In the genomic region with DNA sequence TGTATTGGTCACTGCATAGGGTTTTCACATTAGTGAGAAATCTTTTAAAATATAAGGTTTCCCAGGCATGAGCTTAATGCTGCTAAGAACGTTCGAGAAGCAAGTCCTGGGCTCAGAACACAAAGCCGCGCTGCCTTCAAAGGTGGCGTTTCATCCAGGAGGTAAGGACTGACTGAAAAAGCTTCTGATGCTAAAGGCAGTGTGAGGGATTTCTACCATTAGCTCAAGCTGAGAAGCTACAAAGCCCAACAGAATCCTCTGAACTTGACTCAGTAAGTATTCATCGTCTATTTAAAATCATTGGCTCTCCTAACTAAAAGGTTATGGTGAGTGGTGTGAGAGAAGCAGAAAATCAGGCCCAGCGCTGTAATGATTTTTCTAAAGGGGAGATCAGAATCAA, we compare ENCODE assay signal across 26 mouse cellular contexts.
DNase-seq lines count a peak whose midpoint lies in the region; ATAC-seq lines count a peak whose summit lies in the region.
"Had no signal": no experiment of that assay in that cellular context is flagged by ENCODE, and none has a peak within 500 bp of the region (broad histone marks: within the 10 kb centered on the region; RNA-seq: fewer than 3 reads in every experiment).

No protein-coding gene starts in this region.

- no peaks in the 10 kb centered on the region for H3K36me3 ChIP-seq in forebrain, embryonic 14.5 days (ENCODE audit: control insufficient read depth, insufficient read depth, low read length)
- no peaks in the 10 kb centered on the region for H3K36me3 ChIP-seq in forebrain, embryonic 10.5 days (replicated peaks)
- no peaks in the 10 kb centered on the region for H3K36me3 ChIP-seq in midbrain, embryonic 15.5 days (replicated peaks)
- no peaks in the 10 kb centered on the region for H3K36me3 ChIP-seq in midbrain, embryonic 14.5 days (ENCODE audit: control insufficient read depth, insufficient read depth, low read length)
- H3K36me3 ChIP-seq: embryonic facial prominence, embryonic 10.5 days; embryonic facial prominence, embryonic 12.5 days; forebrain, embryonic 12.5 days; forebrain, embryonic 15.5 days; G1E had no signal

- no peaks in the 10 kb centered on the region for H3K27me3 ChIP-seq in forebrain, embryonic 14.5 days (replicated peaks; ENCODE audit: control insufficient read depth, insufficient read depth, low read length)
- no peaks in the 10 kb centered on the region for H3K27me3 ChIP-seq in forebrain, embryonic 10.5 days (ENCODE audit: poor library complexity, severe bottlenecking)
- H3K27me3 ChIP-seq in midbrain, embryonic 15.5 days (replicated peaks) = no peaks in the 10 kb centered on the region
- no peaks in the 10 kb centered on the region for H3K27me3 ChIP-seq in midbrain, embryonic 14.5 days (ENCODE audit: control insufficient read depth, insufficient read depth, low read length)
- H3K27me3 ChIP-seq: CH12.LX; embryonic facial prominence, embryonic 12.5 days; forebrain, embryonic 12.5 days; forebrain, embryonic 15.5 days; Patski had no signal

- no peak overlapping the region for H3K4me2 ChIP-seq in forebrain, embryonic 14.5 days (ENCODE audit: low read length)
- no peak overlapping the region for H3K4me2 ChIP-seq in midbrain, embryonic 15.5 days
- H3K4me2 ChIP-seq in midbrain, embryonic 14.5 days (ENCODE audit: low read length) = no peak overlapping the region
- H3K4me2 ChIP-seq: embryonic facial prominence, embryonic 12.5 days; forebrain, embryonic 12.5 days; forebrain, embryonic 15.5 days had no signal

- peak; percentile 31 for DNase-seq in forebrain, embryonic 14.5 days (ENCODE audit: low spot score)
- no peak for DNase-seq in forebrain, embryonic 10.5 days (ENCODE audit: extremely low spot score, low spot score)
- DNase-seq in midbrain, embryonic 14.5 days = no peak
- peak; percentile 28 for DNase-seq in brain, adult 2 months (ENCODE audit: low read depth, low spot score)
- peak; percentile 10 for DNase-seq in telencephalon, adult 2 months (ENCODE audit: low read depth, low spot score)
- no peak for DNase-seq in urinary bladder, postnatal 14 days (ENCODE audit: low spot score)
- DNase-seq: adrenal gland, adult 8-10 months; adrenal gland, postnatal 14 days; adrenal gland, postnatal 36 days; B cell, adult 2 months; cerebellum, adult 11-12 months; cerebellum, adult 2 months; cerebellum, adult 9-10 months; cerebellum, postnatal 10 days; cerebellum, postnatal 25 days; forebrain, postnatal 0 days had no signal

- WGBS in forebrain, embryonic 14.5 days = 90% methylated on average over 7 of the region's 7 CpGs
- 89% methylated on average over 7 of the region's 7 CpGs for WGBS in forebrain, embryonic 10.5 days
- WGBS in midbrain, embryonic 15.5 days = 78% methylated on average over 7 of the region's 7 CpGs
- 89% methylated on average over 7 of the region's 7 CpGs for WGBS in midbrain, embryonic 14.5 days

- H3K4me1 ChIP-seq in forebrain, embryonic 14.5 days (ENCODE audit: control insufficient read depth, insufficient read depth, low read length) = no peaks in the 10 kb centered on the region
- no peaks in the 10 kb centered on the region for H3K4me1 ChIP-seq in forebrain, embryonic 10.5 days
- H3K4me1 ChIP-seq in midbrain, embryonic 15.5 days = no peaks in the 10 kb centered on the region
- no peaks in the 10 kb centered on the region for H3K4me1 ChIP-seq in midbrain, embryonic 14.5 days (ENCODE audit: control insufficient read depth, insufficient read depth, low read length)
- H3K4me1 ChIP-seq: embryonic facial prominence, embryonic 10.5 days; embryonic facial prominence, embryonic 12.5 days; forebrain, embryonic 12.5 days; forebrain, embryonic 15.5 days had no signal

- H3K4me3 ChIP-seq in forebrain, embryonic 14.5 days (ENCODE audit: low read depth, low read length) = no peak overlapping the region
- no peak overlapping the region for H3K4me3 ChIP-seq in forebrain, embryonic 10.5 days
- no peak overlapping the region for H3K4me3 ChIP-seq in midbrain, embryonic 15.5 days
- no peak overlapping the region for H3K4me3 ChIP-seq in midbrain, embryonic 14.5 days (replicated peaks; ENCODE audit: low read depth, low read length)
- H3K4me3 ChIP-seq: embryonic facial prominence, embryonic 10.5 days; embryonic facial prominence, embryonic 12.5 days; forebrain, embryonic 12.5 days; forebrain, embryonic 15.5 days had no signal

- no peak overlapping the region for H3K9ac ChIP-seq in forebrain, embryonic 14.5 days (ENCODE audit: low read length)
- H3K9ac ChIP-seq in midbrain, embryonic 15.5 days = no peak overlapping the region
- no peak overlapping the region for H3K9ac ChIP-seq in midbrain, embryonic 14.5 days (replicated peaks; ENCODE audit: low read length)
- H3K9ac ChIP-seq: embryonic facial prominence, embryonic 12.5 days; forebrain, embryonic 12.5 days; forebrain, embryonic 15.5 days; forebrain, postnatal 0 days had no signal

- no peak for ATAC-seq in forebrain, embryonic 14.5 days
- ATAC-seq in midbrain, embryonic 15.5 days (replicated peaks) = peak; percentile 65
- no peak for ATAC-seq in midbrain, embryonic 14.5 days (ENCODE audit: low FRiP score, low TSS enrichment)
- ATAC-seq: activated CD4-positive, CD25-positive, alpha-beta regulatory T cell, adult 4 months; CD4-positive, CD25-positive, alpha-beta regulatory T cell, adult 4 months; forebrain, embryonic 15.5 days; forebrain, postnatal 0 days; Patski had no signal

- H3K27ac ChIP-seq in forebrain, embryonic 14.5 days (ENCODE audit: low read depth, low read length) = no peak overlapping the region
- no peak overlapping the region for H3K27ac ChIP-seq in forebrain, embryonic 10.5 days
- H3K27ac ChIP-seq in midbrain, embryonic 15.5 days = no peak overlapping the region
- H3K27ac ChIP-seq in midbrain, embryonic 14.5 days (replicated peaks; ENCODE audit: low read depth, low read length) = no peak overlapping the region
- H3K27ac ChIP-seq: embryonic facial prominence, embryonic 10.5 days; embryonic facial prominence, embryonic 12.5 days; forebrain, embryonic 12.5 days; forebrain, embryonic 15.5 days had no signal

- H3K9me3 ChIP-seq in forebrain, embryonic 14.5 days (replicated peaks; ENCODE audit: control insufficient read depth, low read length) = no peaks in the 10 kb centered on the region
- no peaks in the 10 kb centered on the region for H3K9me3 ChIP-seq in forebrain, embryonic 10.5 days
- H3K9me3 ChIP-seq in midbrain, embryonic 15.5 days = no peaks in the 10 kb centered on the region
- no peaks in the 10 kb centered on the region for H3K9me3 ChIP-seq in midbrain, embryonic 14.5 days (ENCODE audit: control insufficient read depth, low read length)
- H3K9me3 ChIP-seq: embryonic facial prominence, embryonic 10.5 days; embryonic facial prominence, embryonic 12.5 days; forebrain, embryonic 12.5 days; forebrain, embryonic 15.5 days; G1E had no signal

Comparison
In these comparisons a context has a peak if more than half of its experiments do, and no peak if none do; other contexts are left out.
1. DNase-seq: peak in forebrain, embryonic 14.5 days (single experiment), brain, adult 2 months (single experiment) and telencephalon, adult 2 months (single experiment); none in forebrain, embryonic 10.5 days (single experiment), midbrain, embryonic 14.5 days (single experiment) and urinary bladder, postnatal 14 days (single experiment).